Mouse (Mus musculus) bone marrow macrophage, adult 2 months (primary cell): ENCODE data around the gene Ift172.

Experiments
- CTCF ChIP-seq: IDR thresholded peaks from 2 replicates; pipeline ENCODE4 v1.5.1; 2012; ENCODE audit warnings: low read depth, mild to moderate bottlenecking, low read length, moderate library complexity
- POLR2A ChIP-seq: IDR thresholded peaks from 2 replicates; pipeline ENCODE4 v1.6.1; 2012; ENCODE audit warnings: mild to moderate bottlenecking, low read depth, low read length, borderline replicate concordance

GRCm38 (mm10) chr5:31251541-31252101 lies 39.3 kb downstream of the Ift172 start, which contains the start of gene Krtcap3:
- no peak for TF ChIP-seq CTCF
- no peak for TF ChIP-seq POLR2A
